Mouse (Mus musculus) bone marrow, adult 2 months (tissue): ENCODE results near the gene Psd. TPM values are rescaled to one million over a fixed set of nuclear protein-coding genes. Genes with fewer than 3 reads are reported as not detected.

Experiments
- H3K27ac ChIP-seq: fragments of 200-500 bp; 2 replicates; pipeline ENCODE4 v1.5.1; 2012; ENCODE audit warnings: low read depth, mild to moderate bottlenecking, control low read depth, inconsistent platforms, low read length; ENCODE audit not compliant: control insufficient read depth, poor library complexity, insufficient read depth
- H3K4me1 ChIP-seq: fragments of 200-500 bp; 2 replicates; pipeline ENCODE4 v1.6.1; 2011; ENCODE audit warnings: low read length; ENCODE audit not compliant: control insufficient read depth, insufficient read depth
- H3K4me3 ChIP-seq: fragments of 200-500 bp; replicated peaks from 2 replicates; pipeline ENCODE3; 2011; ENCODE audit warnings: mild to moderate bottlenecking, low read depth, low read length, control low read depth; ENCODE audit not compliant: control insufficient read depth
- CTCF ChIP-seq: fragments of 200-500 bp; IDR thresholded peaks from 2 replicates; pipeline ENCODE4 v1.5.1; 2011; ENCODE audit warnings: low read length, control low read depth; ENCODE audit not compliant: control insufficient read depth, insufficient read depth
- POLR2A ChIP-seq: fragments of 200-500 bp; IDR thresholded peaks from 2 replicates; pipeline ENCODE4 v1.6.1; 2011; ENCODE audit warnings: low read depth, mild to moderate bottlenecking, control low read depth, low read length, borderline replicate concordance; ENCODE audit not compliant: control insufficient read depth
- WGBS: fragments of 180-500 bp; shearing (Covaris S2); methylation state at CpG from one replicate; pipeline ENCODE4 v1.1.7; 2018; 5-methylcytosine and 5-hydroxymethylcytosine counted together
- polyA plus RNA-seq: library from polyadenylated mRNA; stranded (reverse); fragments of >200 nt; gene quantifications from 2 replicates; pipeline ENCODE4 v1.2.4, GENCODE M21; 2011; ENCODE audit warnings: low replicate concordance; ENCODE audit not compliant: missing spikeins, insufficient read depth, insufficient read length

Gene Psd
- polyA plus RNA-seq: 1.1 and 4.8 TPM in 2 replicates

DNA sequence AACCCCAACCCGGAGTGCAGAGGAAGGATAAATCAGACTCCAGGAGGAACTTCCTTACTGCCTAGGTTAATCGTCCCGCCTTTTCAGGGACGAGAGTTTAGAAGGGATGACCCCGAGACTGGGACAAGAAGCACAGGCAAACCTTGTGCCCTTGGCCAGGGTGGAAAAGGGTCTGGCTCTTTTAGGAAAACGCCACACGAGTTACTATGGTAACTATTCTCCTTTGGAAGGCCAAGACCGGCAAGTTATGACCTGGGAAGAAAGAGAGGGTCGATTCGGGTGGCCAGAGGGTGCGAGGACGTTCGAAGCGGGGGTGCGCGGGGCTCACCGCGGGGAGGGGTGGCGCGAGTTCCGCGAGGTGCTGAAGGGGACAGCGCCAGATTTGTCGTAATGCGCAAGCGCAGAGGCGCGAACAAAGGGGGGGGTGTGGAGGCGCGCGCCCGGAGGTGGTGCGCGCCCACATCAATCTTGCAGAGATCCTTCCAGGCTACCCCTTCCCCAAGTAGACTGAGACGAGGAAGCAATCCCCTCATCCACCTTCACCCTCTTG lies at the start of gene Psd:
TSS of gene Psd (minus strand) at position 401 of the 550 bp plus-strand sequence.
- TF ChIP-seq CTCF (no peak), POLR2A (no peak)
- Histone ChIP-seq H3K4me1 (peaks cover 4% of the 10 kb centered on the region; the same call in 1 of the 2 replicates), H3K27ac (peak within 1 kb of the TSS; percentile 94), H3K4me3 (peak within 1 kb of the TSS; percentile 99)
- under 1% methylated on average over 35 of the region's 35 CpGs for WGBS

DNA sequence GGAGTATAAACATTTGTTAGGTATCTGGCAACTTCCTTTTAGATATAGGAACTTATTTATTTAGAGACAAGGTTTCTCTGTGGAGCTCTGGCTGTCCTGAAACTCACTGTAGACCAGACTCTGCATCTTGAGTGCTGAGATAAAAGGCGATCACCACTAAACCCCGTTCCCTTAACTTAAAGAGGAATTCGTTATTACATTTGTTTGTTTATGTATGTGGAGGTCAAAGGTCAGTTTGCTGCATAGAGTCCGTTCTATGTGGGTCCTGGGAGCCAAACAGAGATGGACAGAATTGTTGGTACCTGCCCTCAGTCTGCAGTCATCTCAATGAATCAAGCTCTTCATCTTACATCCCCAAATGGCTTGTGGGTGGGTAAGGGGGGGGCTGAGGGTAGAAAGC lies 48.9 kb upstream of the Psd start:
- Histone ChIP-seq H3K4me1 (no peaks in the 10 kb centered on the region), H3K4me3 (no peak overlapping the region), H3K27ac (no peak overlapping the region)
- 80% methylated on average over 4 of the region's 4 CpGs for WGBS
- TF ChIP-seq POLR2A (no peak), CTCF (no peak)

DNA sequence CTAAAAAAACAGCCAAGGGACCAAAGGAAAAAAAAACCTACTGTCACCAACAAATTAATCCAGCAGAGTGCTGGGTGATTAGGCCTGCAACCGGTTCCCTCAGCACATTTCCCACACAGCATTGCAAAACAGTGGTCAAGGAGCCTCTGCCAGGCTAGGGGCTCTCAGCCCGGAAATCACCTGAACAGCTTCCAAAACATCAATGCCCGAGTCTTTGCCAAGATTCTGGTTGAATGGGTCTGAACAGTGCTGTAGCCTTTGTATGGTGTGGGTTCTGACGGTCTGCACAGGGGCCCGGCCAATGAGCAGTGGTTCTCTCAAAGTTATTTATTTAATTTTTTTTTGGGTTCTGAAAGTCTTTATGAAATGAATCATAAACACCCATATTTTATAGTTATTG lies 48.5 kb upstream of the Psd start:
- no peaks in the 10 kb centered on the region for H3K4me1 ChIP-seq
- no peak overlapping the region for H3K27ac ChIP-seq
- no peak overlapping the region for H3K4me3 ChIP-seq
- TF ChIP-seq POLR2A: no peak
- no peak for TF ChIP-seq CTCF
- WGBS: 54% methylated on average over 5 of the region's 5 CpGs

DNA sequence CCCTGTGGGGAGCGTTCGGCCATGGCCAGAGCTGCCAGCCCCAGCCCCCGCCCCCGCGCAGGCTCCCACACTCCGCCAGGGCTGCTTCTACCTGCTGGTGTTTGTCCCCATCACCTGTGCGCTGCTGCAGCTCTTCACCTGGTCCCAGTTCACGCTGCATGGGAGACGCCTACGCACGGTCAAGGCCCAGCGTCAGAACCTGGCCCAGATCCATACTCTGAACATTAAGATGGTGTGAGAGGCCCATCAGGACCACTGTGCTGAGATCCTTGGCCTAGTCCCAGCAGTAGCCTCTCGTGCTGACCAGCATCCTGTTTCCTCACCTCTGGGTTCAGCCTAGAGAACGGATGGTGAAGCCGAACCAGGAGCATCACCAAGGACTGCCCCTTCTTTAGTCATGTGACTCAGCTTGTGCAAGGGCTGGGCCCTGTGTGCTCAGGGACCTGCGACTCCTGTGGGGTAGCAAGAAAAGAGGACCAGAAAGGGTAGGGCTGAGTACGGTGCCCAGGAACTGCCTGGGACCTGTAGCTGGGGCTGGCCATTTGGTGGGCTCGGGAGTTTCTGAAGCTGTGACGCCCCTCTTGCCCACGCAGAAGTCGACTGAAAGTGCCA lies 47.6 kb upstream of the Psd start:
- WGBS: 79% methylated on average over 21 of the region's 21 CpGs
- TF ChIP-seq CTCF: no peak
- no peak for TF ChIP-seq POLR2A
- Histone ChIP-seq H3K4me1 (no peaks in the 10 kb centered on the region), H3K4me3 (no peak overlapping the region), H3K27ac (no peak overlapping the region)

DNA sequence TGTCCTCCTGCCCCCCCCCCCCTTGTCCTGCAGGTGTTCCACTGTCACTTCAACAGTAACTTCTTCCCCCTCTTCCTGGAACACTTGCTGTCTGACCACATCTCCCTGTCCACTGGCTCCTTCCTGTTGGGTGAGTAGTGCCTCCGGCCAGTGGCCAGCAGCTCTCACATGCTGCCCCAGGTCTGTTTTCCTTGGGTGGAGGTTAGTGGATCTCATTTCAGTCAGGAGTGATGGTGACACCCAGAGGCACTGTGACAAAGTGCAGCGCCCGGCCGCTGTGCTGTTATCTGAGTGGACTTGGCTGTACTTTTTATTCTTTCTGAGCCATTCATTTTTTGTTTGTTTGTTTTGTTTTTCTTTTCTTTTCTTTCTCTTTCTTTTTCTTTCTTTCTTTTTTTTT lies 42.2 kb upstream of the Psd start:
- TF ChIP-seq POLR2A: no peak
- TF ChIP-seq CTCF: peak; percentile 64
- Histone ChIP-seq H3K27ac (no peak overlapping the region), H3K4me3 (no peak overlapping the region), H3K4me1 (no peaks in the 10 kb centered on the region)
- WGBS: 17% methylated on average over 4 of the region's 4 CpGs

DNA sequence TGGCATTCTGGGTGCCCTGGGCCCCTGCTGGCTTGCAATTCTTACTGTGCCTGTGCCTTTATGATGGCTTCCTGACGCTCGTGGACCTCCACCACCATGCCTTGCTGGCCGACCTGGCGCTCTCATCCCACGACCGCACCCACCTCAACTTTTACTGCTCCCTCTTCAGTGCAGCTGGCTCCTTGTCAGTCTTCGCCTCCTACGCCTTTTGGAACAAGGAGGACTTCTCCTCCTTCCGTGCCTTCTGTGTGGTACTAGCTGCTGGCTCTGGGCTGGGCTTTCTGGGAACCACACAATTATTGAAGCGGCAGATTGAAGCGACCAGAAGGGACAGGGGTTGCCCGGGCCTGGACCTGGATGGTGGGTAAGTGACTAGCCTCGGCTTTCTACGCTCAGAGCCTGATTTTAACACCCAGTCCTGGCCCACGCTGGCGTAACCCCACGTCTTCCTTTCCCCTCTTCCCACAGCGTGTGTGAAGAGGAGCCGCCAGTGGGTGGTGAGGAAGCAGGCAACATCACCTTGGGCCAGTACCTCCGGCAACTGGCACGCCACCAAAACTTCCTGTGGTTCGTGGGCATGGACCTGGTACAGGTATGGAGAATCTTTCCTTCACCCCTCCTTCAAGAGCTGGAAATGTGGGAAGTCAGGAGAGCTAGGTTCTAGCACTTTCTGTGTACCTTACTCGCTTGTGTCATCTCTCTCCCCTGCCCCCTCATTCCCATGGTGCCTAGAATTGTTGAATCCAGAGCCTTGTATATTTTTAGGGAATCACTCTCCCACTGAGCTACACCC lies 41.0 kb upstream of the Psd start:
- WGBS: 63% methylated on average over 23 of the region's 23 CpGs
- no peak for TF ChIP-seq CTCF
- TF ChIP-seq POLR2A: no peak
- H3K27ac ChIP-seq: no peak overlapping the region

DNA sequence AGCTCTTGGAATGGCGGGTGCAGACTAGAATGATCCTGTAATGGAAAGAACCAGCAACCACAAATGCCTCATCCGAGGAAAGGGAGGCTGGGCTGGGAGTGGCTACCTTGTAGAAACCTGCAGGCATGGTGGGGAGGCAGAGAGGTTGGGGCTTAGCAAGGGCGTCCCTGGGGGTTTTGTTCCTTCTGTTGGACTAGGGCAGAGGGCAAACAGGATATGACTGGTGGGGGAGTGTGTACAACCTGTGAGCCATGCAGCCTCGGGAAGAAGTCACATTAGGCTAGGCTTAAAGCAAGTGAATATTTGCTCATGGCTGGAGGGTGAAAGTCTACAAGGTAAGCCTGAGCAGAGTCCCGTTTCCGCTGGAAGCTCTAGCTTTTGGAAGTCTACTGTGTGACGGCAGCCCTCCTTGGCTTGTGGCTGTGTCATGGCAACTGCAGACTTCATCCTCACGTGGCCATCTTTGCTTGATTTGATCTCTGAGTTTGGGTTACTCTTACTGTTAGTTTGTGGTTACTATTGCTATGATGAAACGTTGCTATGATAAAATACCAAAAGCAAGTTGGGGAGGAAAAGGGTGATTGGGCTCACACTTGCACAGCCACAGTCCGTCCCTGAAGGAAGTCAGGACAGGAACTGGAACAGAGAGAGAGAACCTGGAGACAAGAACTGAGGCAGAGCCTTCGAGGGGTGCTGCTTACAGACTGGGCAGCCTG lies 36.5 kb upstream of the Psd start:
- H3K27ac ChIP-seq: no peak overlapping the region
- peaks cover 3% of the 10 kb centered on the region; the same call in 1 of the 2 replicates for H3K4me1 ChIP-seq
- TF ChIP-seq POLR2A: no peak
- no peak for TF ChIP-seq CTCF
- no peak overlapping the region for H3K4me3 ChIP-seq
- 33% methylated on average over 11 of the region's 11 CpGs for WGBS

More for the DNA sequence above, 41.0 kb upstream of the Psd start:
- H3K4me3 ChIP-seq: no peak overlapping the region
- peaks cover 3% of the 10 kb centered on the region; the same call in 1 of the 2 replicates for H3K4me1 ChIP-seq

DNA sequence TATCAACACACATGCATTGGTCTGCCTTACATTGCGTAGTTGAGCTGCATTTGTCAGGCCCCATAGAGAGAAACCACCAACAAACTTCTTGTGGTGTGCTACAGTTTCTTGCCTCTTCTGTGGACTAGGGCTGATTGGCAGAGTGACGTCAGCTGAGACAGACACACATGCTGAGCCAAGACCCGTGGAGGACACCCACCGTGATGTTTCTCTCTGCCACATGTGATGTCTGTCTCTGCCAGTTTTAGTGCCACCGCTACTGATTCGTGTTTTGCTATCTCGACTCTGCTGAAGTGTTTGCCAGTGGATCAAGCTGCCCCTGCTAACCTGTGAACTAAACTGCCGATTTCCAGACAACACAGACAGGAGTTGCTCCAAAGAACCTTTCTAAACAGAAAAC lies 35.1 kb upstream of the Psd start:
- Histone ChIP-seq H3K27ac (no peak overlapping the region), H3K4me3 (no peak overlapping the region), H3K4me1 (peaks cover 3% of the 10 kb centered on the region; the same call in 1 of the 2 replicates)
- no peak for TF ChIP-seq CTCF
- no peak for TF ChIP-seq POLR2A
- 69% methylated on average over 8 of the region's 8 CpGs for WGBS
